Mouse (Mus musculus): ENCODE data around the gene Ncor2. TPM values are rescaled to one million over a fixed set of nuclear protein-coding genes. Genes with fewer than 3 reads are reported as not detected.

Gene Ncor2
- polyA plus RNA-seq, 1 experiment: 91.1 TPM

DNA sequence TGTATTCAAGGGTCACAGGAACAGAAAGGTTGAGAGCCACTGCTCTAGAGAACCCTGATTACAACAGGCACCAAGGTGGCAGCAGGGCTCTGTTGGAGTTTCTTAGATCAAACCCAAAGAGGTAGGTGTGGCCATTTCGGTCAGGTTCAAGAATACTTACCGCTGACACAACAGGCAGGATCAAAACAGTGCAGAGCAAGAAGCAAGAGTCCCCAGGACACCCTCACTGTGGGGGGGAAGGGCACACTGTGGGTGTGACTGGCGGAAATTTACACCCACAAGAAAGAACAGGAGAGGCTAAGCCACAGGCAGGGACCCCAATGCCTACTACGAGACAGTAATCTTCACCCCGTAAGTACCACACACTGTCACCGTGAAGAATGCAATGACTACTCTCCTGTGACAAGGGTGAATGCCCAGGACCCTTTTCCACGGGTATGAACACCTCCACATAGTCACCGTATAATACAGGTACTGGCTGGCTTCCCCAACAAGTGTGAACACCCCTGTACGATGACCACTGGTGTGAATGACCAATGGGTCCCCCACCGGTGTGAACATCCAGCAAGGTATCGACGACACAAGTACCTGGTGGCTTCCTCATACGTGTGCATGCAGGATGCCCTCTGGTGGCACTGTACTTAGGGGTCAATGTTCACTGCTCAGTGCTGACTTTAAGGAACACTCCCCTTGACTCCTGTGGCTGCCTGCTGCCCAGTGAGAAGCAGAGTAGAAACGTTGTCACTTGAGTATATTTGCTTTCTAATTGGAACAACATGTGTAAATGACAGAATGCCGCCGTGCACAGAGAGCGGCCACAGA, 162.4 kb downstream of the Ncor2 start:
- Histone ChIP-seq H3K27me3 (ENCODE audit: control insufficient read depth, insufficient read depth, insufficient read length) (no peaks in the 10 kb centered on the region), H3K79me2 (ENCODE audit: control insufficient read depth, insufficient read depth) (no peaks in the 10 kb centered on the region), H3K79me3 (ENCODE audit: low read depth) (no peaks in the 10 kb centered on the region), H3K36me3 (ENCODE audit: control insufficient read depth, insufficient read depth) (peaks cover 68% of the 10 kb centered on the region), H3K4me3 (ENCODE audit: insufficient read depth, poor library complexity, severe bottlenecking) (no peak overlapping the region), H3ac (ENCODE audit: control insufficient read depth, insufficient read length, low read depth) (no peak overlapping the region)
- TF ChIP-seq USF1 (IDR thresholded peaks at IDR 0.05; ENCODE audit: low read depth) (no peak), MAX (IDR thresholded peaks at IDR 0.05) (no peak), CTCF (IDR thresholded peaks at IDR 0.05; ENCODE audit: control insufficient read depth, insufficient read depth, insufficient read length) (no peak), CEBPB (IDR thresholded peaks at IDR 0.05; ENCODE audit: low read depth) (no peak)

- Histone ChIP-seq H3ac (ENCODE audit: control insufficient read depth, insufficient read length, low read depth) (no peak overlapping the region), H3K36me3 (ENCODE audit: control insufficient read depth, insufficient read depth) (peaks cover 64% of the 10 kb centered on the region), H3K79me2 (ENCODE audit: control insufficient read depth, insufficient read depth) (no peaks in the 10 kb centered on the region), H3K27me3 (ENCODE audit: control insufficient read depth, insufficient read depth, insufficient read length) (no peaks in the 10 kb centered on the region), H3K4me3 (ENCODE audit: insufficient read depth, poor library complexity, severe bottlenecking) (no peak overlapping the region), H3K79me3 (ENCODE audit: low read depth) (no peaks in the 10 kb centered on the region)
- TF ChIP-seq USF1 (IDR thresholded peaks at IDR 0.05; ENCODE audit: low read depth) (no peak), MAX (IDR thresholded peaks at IDR 0.05) (no peak), MYOG (IDR thresholded peaks at IDR 0.05; ENCODE audit: control insufficient read depth, extremely low read depth, insufficient read length) (no peak)
These were observed 163.4 kb downstream of the Ncor2 start for GRCm38 (mm10) chr5:125015576-125015975.

DNA sequence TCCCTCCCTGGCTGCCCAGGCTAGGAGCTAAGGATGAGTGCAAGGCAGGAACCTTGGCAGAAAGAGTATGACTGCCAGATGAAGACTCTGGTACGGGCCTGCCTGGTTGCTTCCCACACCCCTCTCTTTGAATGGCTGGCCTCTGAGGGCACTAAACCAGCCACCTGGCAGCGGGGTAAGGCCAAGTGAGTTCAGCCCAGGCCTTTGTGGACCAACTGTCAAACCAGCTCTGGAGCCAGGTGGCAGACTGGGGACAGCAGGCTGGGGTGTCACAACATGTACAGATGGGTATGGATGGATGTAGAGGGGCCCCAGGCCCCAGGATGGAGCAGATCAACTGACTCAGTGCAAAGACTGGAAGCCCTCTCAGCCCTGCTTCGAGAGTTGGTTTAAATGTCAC, 164.0 kb downstream of the Ncor2 start:
- H3K27me3 ChIP-seq (ENCODE audit: control insufficient read depth, insufficient read depth, insufficient read length): no peaks in the 10 kb centered on the region
- H3K4me3 ChIP-seq (ENCODE audit: insufficient read depth, poor library complexity, severe bottlenecking): no peak overlapping the region
- no peaks in the 10 kb centered on the region for H3K79me2 ChIP-seq (ENCODE audit: control insufficient read depth, insufficient read depth)
- peaks cover 60% of the 10 kb centered on the region for H3K36me3 ChIP-seq (ENCODE audit: control insufficient read depth, insufficient read depth)
- no peak overlapping the region for H3ac ChIP-seq (ENCODE audit: control insufficient read depth, insufficient read length, low read depth)
- H3K79me3 ChIP-seq (ENCODE audit: low read depth): no peaks in the 10 kb centered on the region
- TF ChIP-seq MYOG (IDR thresholded peaks at IDR 0.05; ENCODE audit: control insufficient read depth, extremely low read depth, insufficient read length): no peak
- TF ChIP-seq CEBPB (IDR thresholded peaks at IDR 0.05; ENCODE audit: low read depth): no peak
- TF ChIP-seq MAX (IDR thresholded peaks at IDR 0.05): no peak
- TF ChIP-seq USF1 (IDR thresholded peaks at IDR 0.05; ENCODE audit: low read depth): no peak
- no peak for TF ChIP-seq MYOD1 (IDR thresholded peaks at IDR 0.05; ENCODE audit: control insufficient read depth, insufficient read length, low read depth)
- no peak for TF ChIP-seq CTCF (IDR thresholded peaks at IDR 0.05; ENCODE audit: control insufficient read depth, insufficient read depth, insufficient read length)
- no peak for TF ChIP-seq FOSL1 (IDR thresholded peaks at IDR 0.05; ENCODE audit: insufficient read depth, low read length, poor library complexity, severe bottlenecking)

DNA sequence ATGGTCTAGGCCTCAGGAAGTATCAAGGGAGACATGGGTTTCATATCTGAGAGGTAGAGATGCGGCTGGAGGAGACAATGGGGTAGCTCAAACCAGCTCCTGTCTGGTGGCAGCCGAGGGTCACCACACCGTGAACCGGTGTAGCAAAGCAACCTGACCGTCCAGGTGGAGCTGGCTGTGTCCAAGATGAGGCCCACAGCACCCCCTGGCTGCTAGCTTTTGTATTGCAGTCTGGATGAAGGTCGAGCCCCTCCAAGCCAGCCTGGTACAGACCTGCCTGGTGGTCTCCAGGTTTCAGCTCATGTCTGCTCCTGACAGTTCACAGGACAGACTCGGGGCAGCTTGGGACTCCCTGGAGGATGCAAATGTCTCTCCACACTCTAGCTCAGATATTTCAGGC, 164.5 kb downstream of the Ncor2 start:
- TF ChIP-seq MYOG (IDR thresholded peaks at IDR 0.05; ENCODE audit: control insufficient read depth, extremely low read depth, insufficient read length) (no peak), CTCF (IDR thresholded peaks at IDR 0.05; ENCODE audit: control insufficient read depth, insufficient read depth, insufficient read length) (peak; percentile 66)
- Histone ChIP-seq H3K4me3 (ENCODE audit: insufficient read depth, poor library complexity, severe bottlenecking) (no peak overlapping the region), H3ac (ENCODE audit: control insufficient read depth, insufficient read length, low read depth) (no peak overlapping the region), H3K79me2 (ENCODE audit: control insufficient read depth, insufficient read depth) (no peaks in the 10 kb centered on the region), H3K79me3 (ENCODE audit: low read depth) (no peaks in the 10 kb centered on the region), H3K27me3 (ENCODE audit: control insufficient read depth, insufficient read depth, insufficient read length) (no peaks in the 10 kb centered on the region), H3K36me3 (ENCODE audit: control insufficient read depth, insufficient read depth) (peaks cover 56% of the 10 kb centered on the region)

DNA sequence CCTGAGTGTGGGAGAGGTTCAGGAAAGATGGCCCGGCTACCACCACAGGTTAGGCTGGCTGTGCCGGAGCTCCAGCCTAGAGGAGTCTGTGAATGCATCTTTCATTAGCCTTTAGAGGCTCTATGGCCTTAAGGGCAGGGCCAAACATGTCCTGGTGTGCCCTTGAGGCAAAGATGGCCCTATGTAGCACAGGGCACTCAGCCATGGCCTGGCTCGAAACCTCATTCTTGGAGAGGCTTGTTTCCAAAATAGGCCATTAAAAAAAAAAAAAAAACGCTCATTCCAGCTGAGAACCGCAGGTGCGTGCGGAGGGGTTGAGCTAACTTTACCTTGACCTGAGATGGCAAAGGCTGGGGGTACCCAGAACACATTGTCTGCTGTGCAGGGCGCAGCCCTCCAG, 167.4 kb downstream of the Ncor2 start:
- Histone ChIP-seq H3K4me3 (ENCODE audit: insufficient read depth, poor library complexity, severe bottlenecking) (no peak overlapping the region), H3K79me3 (ENCODE audit: low read depth) (no peaks in the 10 kb centered on the region), H3K36me3 (ENCODE audit: control insufficient read depth, insufficient read depth) (peaks cover 30% of the 10 kb centered on the region), H3K27me3 (ENCODE audit: control insufficient read depth, insufficient read depth, insufficient read length) (no peaks in the 10 kb centered on the region), H3ac (ENCODE audit: control insufficient read depth, insufficient read length, low read depth) (no peak overlapping the region), H3K79me2 (ENCODE audit: control insufficient read depth, insufficient read depth) (no peaks in the 10 kb centered on the region)
- no peak for TF ChIP-seq USF1 (IDR thresholded peaks at IDR 0.05; ENCODE audit: low read depth)
- no peak for TF ChIP-seq MYOG (IDR thresholded peaks at IDR 0.05; ENCODE audit: control insufficient read depth, extremely low read depth, insufficient read length)
- no peak for TF ChIP-seq MAX (IDR thresholded peaks at IDR 0.05)

DNA sequence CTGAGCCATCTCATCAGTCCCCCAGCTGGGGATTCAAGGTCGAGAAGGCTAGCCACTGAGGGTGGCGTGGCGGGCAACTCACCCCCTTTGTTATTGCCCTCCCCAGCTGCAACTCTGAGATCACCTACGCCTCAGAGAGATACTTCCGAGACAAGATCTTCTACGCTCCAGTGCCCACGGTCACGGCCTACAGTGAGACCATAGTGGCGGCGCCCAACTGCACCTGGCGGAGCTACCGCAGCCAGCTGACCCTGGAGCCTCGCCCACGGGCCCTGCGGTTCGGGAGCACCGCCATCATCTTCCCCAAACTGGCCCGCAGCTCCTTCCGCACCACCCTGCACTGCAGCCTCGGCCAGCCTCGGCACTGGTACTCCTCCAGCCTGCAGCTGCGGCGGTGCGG, 167.9 kb downstream of the Ncor2 start:
- Histone ChIP-seq H3K36me3 (ENCODE audit: control insufficient read depth, insufficient read depth) (peaks cover 25% of the 10 kb centered on the region), H3ac (ENCODE audit: control insufficient read depth, insufficient read length, low read depth) (no peak overlapping the region), H3K4me3 (ENCODE audit: insufficient read depth, poor library complexity, severe bottlenecking) (no peak overlapping the region), H3K27me3 (ENCODE audit: control insufficient read depth, insufficient read depth, insufficient read length) (no peaks in the 10 kb centered on the region), H3K79me3 (ENCODE audit: low read depth) (no peaks in the 10 kb centered on the region), H3K79me2 (ENCODE audit: control insufficient read depth, insufficient read depth) (no peaks in the 10 kb centered on the region)
- TF ChIP-seq MAX (IDR thresholded peaks at IDR 0.05) (no peak), MYOG (IDR thresholded peaks at IDR 0.05; ENCODE audit: control insufficient read depth, extremely low read depth, insufficient read length) (no peak), CEBPB (IDR thresholded peaks at IDR 0.05; ENCODE audit: low read depth) (no peak), CTCF (IDR thresholded peaks at IDR 0.05; ENCODE audit: control insufficient read depth, insufficient read depth, insufficient read length) (no peak), MYOD1 (IDR thresholded peaks at IDR 0.05; ENCODE audit: control insufficient read depth, insufficient read length, low read depth) (no peak), USF1 (IDR thresholded peaks at IDR 0.05; ENCODE audit: low read depth) (no peak), FOSL1 (IDR thresholded peaks at IDR 0.05; ENCODE audit: insufficient read depth, low read length, poor library complexity, severe bottlenecking) (no peak)
